ENCODE assay signal across 38 mouse cellular contexts in genomic region chr11:104211251-104211650, GRCm38 (mm10). TPM values are rescaled to one million over a fixed set of nuclear protein-coding genes. Genes with fewer than 3 reads are reported as not detected.
"Had no signal": no experiment of that assay in that cellular context is flagged by ENCODE, and none has a peak within 500 bp of the region (broad histone marks: within the 10 kb centered on the region; RNA-seq: fewer than 3 reads in every experiment).

No protein-coding gene starts in this region.

- H3K36me3 ChIP-seq: heart, embryonic 13.5 days; heart, embryonic 15.5 days; hindbrain, embryonic 13.5 days; hindbrain, embryonic 15.5 days; kidney, embryonic 15.5 days; limb, embryonic 13.5 days; limb, embryonic 15.5 days; liver, embryonic 12.5 days had no signal

- H3K4me3 ChIP-seq: heart, adult 2 months; heart, embryonic 13.5 days; heart, embryonic 15.5 days; hindbrain, embryonic 13.5 days; hindbrain, embryonic 15.5 days; kidney, embryonic 15.5 days; limb, embryonic 13.5 days; limb, embryonic 15.5 days; liver, embryonic 12.5 days had no signal

- ATAC-seq: hindbrain, postnatal 0 days; intestine, embryonic 16.5 days; liver, embryonic 12.5 days had no signal

- H3K9ac ChIP-seq: heart, embryonic 13.5 days; heart, embryonic 15.5 days; hindbrain, embryonic 13.5 days; hindbrain, embryonic 15.5 days; kidney, embryonic 15.5 days; limb, embryonic 13.5 days; limb, embryonic 15.5 days; liver, embryonic 12.5 days; liver, embryonic 14.5 days had no signal

- DNase-seq: gastrocnemius, postnatal 14 days; gastrocnemius, postnatal 36 days; heart, adult 11 months; heart, adult 2 months; heart, postnatal 14 days; heart, postnatal 36 days; kidney, adult 11 months; kidney, adult 2 months; kidney, adult 9 months; kidney, postnatal 14 days; kidney, postnatal 36 days; layer of hippocampus, postnatal 36 days; left cerebral cortex, postnatal 4 days had no signal

- H3K27ac ChIP-seq: heart, adult 2 months; heart, embryonic 13.5 days; heart, embryonic 15.5 days; hindbrain, embryonic 13.5 days; hindbrain, embryonic 15.5 days; hindbrain, postnatal 0 days; kidney, embryonic 15.5 days; kidney, postnatal 0 days; limb, embryonic 13.5 days; limb, embryonic 15.5 days; liver, embryonic 12.5 days; liver, embryonic 14.5 days had no signal

- H3K9me3 ChIP-seq: heart, embryonic 13.5 days; heart, embryonic 15.5 days; hindbrain, embryonic 13.5 days; hindbrain, embryonic 15.5 days; kidney, embryonic 15.5 days; limb, embryonic 13.5 days; limb, embryonic 15.5 days; liver, embryonic 12.5 days had no signal

- H3K4me1 ChIP-seq: heart, embryonic 13.5 days; heart, embryonic 15.5 days; hindbrain, embryonic 15.5 days; kidney, embryonic 15.5 days; limb, embryonic 13.5 days; limb, embryonic 15.5 days; liver, embryonic 12.5 days had no signal

- H3K27me3 ChIP-seq: heart, embryonic 15.5 days; hindbrain, embryonic 15.5 days; limb, embryonic 13.5 days; limb, embryonic 15.5 days had no signal

- H3K4me2 ChIP-seq: heart, embryonic 11.5 days; heart, embryonic 13.5 days; heart, embryonic 15.5 days; hindbrain, embryonic 13.5 days; hindbrain, embryonic 15.5 days; kidney, embryonic 15.5 days; limb, embryonic 13.5 days; limb, embryonic 15.5 days; liver, embryonic 12.5 days had no signal

RNA-seq across cellular contexts. Expression of gene Mapt, which starts 19.9 kb away (rescaled TPM):
- total RNA-seq: hematopoietic stem cell, adult 5-6 weeks had no signal

RNA-seq across cellular contexts. Expression of gene Sppl2c, which starts 25.1 kb away (rescaled TPM):
- total RNA-seq: gastrocnemius, adult 18-20 months; gastrocnemius, adult 8-10 months; gastrocnemius, postnatal 14 days; gastrocnemius, postnatal 36 days; heart, adult 2 months; heart, postnatal 14 days; heart, postnatal 36 days; hematopoietic stem cell, adult 5-6 weeks; hindbrain, postnatal 0 days; layer of hippocampus, postnatal 10 days; layer of hippocampus, postnatal 36 days; left cerebral cortex, adult 18-20 months; left cerebral cortex, postnatal 25 days; left cerebral cortex, postnatal 4 days; liver, adult 2 months had no signal
- polyA plus RNA-seq: heart, embryonic 11.5 days; heart, embryonic 13.5 days; heart, embryonic 15.5 days; heart, postnatal 0 days; hindbrain, embryonic 11.5 days; hindbrain, embryonic 13.5 days; hindbrain, embryonic 15.5 days; hindbrain, postnatal 0 days; intestine, embryonic 14.5 days; intestine, embryonic 16.5 days; kidney, embryonic 15.5 days; kidney, postnatal 0 days; limb, embryonic 11.5 days; limb, embryonic 13.5 days; limb, embryonic 15.5 days; liver, adult 2 months; liver, embryonic 12.5 days; liver, embryonic 14.5 days; liver, embryonic 16.5 days had no signal
